Mouse (Mus musculus): ENCODE data around the gene Zhx3. TPM values are rescaled to one million over a fixed set of nuclear protein-coding genes. Genes with fewer than 3 reads are reported as not detected.
A peak's percentile ranks its signal among the peaks of the same experiment; 100 is the strongest.

Zhx3 gene
- polyA plus RNA-seq, 1 experiment = 19.8 TPM

DNA sequence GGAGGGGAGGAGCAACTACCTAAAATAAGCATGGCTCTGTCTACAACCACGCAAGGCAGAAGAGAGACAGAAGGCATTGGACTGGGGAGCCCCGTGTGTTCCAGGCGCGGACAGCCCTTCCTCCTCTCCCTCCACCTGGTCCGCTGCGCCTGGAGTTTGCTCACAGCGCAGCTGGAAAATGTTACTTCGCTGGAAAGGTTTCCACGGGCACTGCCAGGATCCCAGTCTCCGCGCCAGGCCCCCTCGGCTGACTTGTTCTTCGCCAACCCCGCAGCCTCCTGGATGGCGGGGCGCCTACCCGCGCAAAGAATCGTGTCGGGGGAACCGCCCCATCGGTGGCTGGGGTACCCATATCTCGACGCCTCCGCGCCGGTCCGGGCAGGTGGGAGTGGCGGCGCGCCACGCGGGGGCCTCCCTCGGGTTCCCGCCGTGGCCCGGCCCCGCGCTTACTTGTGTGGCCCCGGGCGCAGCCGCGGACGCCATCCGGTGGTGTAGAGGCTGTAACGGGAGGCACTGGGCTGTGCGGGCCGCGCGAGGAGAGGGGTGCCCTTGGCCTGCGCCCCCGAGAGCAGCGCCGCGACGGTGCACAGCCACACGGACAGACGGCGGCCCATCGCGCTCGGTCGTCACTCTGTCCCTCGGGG lies 38.9 kb upstream of the Zhx3 start:
- no peak for TF ChIP-seq CTCF (IDR thresholded peaks at IDR 0.05; ENCODE audit: extremely low read depth, insufficient read depth, low read length)
- no peak for TF ChIP-seq POLR2A (IDR thresholded peaks at IDR 0.05; ENCODE audit: extremely low read depth, insufficient read depth, low read length)
- Histone ChIP-seq H3K4me1 (ENCODE audit: control insufficient read depth, insufficient read depth, low read length) (no peaks in the 10 kb centered on the region), H3K27ac (ENCODE audit: insufficient read depth, low read length) (no peak overlapping the region), H3K4me3 (ENCODE audit: insufficient read depth, low read length) (no peak overlapping the region)

DNA sequence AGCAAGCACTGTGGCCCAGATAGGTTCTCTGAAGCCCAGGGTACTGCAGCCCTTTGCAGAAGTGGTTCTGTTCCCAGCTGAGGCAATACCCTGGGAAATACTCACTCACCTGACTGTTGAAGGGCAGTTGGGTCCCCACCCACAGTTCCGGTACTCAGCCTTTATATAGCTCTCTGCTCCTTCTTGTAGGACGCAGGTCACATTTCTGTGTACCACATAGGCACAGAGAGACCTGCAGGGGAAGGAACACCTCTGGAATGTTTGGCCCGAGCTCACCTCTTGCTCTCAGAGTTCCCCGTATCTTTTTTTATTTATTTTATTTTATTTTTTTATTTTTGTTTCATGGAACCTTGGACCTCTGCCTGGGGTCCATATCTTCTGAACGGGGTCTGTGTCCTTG lies 37.8 kb upstream of the Zhx3 start:
- Histone ChIP-seq H3K4me1 (ENCODE audit: control insufficient read depth, insufficient read depth, low read length) (no peaks in the 10 kb centered on the region), H3K27ac (ENCODE audit: insufficient read depth, low read length) (no peak overlapping the region), H3K4me3 (ENCODE audit: insufficient read depth, low read length) (no peak overlapping the region)
- no peak for TF ChIP-seq CTCF (IDR thresholded peaks at IDR 0.05; ENCODE audit: extremely low read depth, insufficient read depth, low read length)
- no peak for TF ChIP-seq POLR2A (IDR thresholded peaks at IDR 0.05; ENCODE audit: extremely low read depth, insufficient read depth, low read length)

DNA sequence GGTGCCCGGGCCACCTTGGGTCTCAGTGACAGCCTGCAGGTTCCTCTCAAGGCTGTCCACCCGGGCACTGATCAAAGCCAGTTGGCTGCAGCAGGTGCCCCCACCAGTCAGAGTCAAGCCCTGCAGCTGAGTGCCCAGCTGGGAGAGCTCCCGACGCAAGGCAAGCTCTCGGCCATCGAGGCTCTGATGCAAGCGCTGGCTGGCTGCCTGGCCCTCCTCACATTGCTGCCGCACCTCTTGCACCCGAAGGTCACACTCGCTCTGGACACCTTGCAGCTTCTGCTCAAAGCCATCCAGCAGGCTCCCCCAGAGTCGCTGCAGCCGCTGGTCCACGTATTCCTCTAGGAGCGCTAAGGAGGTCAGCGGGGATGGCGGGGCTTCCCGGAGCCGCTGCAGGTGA lies 35.8 kb upstream of the Zhx3 start:
- Histone ChIP-seq H3K4me1 (ENCODE audit: control insufficient read depth, insufficient read depth, low read length) (no peaks in the 10 kb centered on the region), H3K27ac (ENCODE audit: insufficient read depth, low read length) (no peak overlapping the region), H3K4me3 (ENCODE audit: insufficient read depth, low read length) (no peak overlapping the region)
- TF ChIP-seq CTCF (IDR thresholded peaks at IDR 0.05; ENCODE audit: extremely low read depth, insufficient read depth, low read length) (no peak), POLR2A (IDR thresholded peaks at IDR 0.05; ENCODE audit: extremely low read depth, insufficient read depth, low read length) (no peak)

DNA sequence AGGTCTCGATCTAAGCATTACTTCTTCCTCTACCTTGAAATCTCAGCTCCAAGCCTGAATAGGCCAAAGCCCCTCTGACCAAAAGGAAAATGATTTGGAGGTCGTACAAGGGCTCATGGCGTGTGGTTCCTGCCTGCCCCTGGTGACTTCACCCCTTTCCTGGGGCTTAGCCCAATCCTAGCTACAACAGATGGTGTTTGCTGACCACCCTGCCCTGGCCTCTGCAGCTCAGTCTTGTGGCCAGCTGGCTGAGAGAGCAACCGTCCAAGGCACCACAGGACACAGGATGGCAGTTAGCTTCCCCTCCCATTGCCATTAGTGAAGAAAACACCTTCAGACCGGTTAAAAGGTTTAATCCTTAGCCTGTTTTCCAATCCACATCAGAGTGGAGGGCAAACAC lies 33.3 kb upstream of the Zhx3 start:
- no peak overlapping the region for H3K4me3 ChIP-seq (ENCODE audit: insufficient read depth, low read length)
- no peaks in the 10 kb centered on the region for H3K4me1 ChIP-seq (ENCODE audit: control insufficient read depth, insufficient read depth, low read length)
- TF ChIP-seq POLR2A (IDR thresholded peaks at IDR 0.05; ENCODE audit: extremely low read depth, insufficient read depth, low read length) (no peak), CTCF (IDR thresholded peaks at IDR 0.05; ENCODE audit: extremely low read depth, insufficient read depth, low read length) (no peak)
- no peak overlapping the region for H3K27ac ChIP-seq (ENCODE audit: insufficient read depth, low read length)

DNA sequence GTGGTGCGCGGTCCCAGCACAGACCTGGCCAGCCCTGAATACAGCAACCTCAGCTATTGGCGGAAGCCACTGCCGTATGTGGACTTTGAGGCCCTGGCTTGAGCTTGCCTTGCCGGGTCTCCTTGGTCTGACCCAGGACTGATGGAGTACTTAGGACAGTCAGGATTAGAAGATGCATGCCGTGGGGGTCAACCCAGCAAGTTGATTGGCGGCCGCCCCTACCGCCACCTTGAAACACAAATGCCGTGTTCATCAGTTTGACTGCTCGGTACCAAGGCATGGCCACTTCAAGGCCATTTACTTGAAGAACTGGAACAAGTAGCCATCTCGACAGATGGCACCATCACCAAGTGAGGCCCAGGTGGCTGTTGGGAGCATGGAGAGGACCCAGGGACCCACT lies 32.5 kb upstream of the Zhx3 start:
- Histone ChIP-seq H3K4me1 (ENCODE audit: control insufficient read depth, insufficient read depth, low read length) (no peaks in the 10 kb centered on the region), H3K4me3 (ENCODE audit: insufficient read depth, low read length) (no peak overlapping the region), H3K27ac (ENCODE audit: insufficient read depth, low read length) (no peak overlapping the region)
- TF ChIP-seq POLR2A (IDR thresholded peaks at IDR 0.05; ENCODE audit: extremely low read depth, insufficient read depth, low read length) (no peak), CTCF (IDR thresholded peaks at IDR 0.05; ENCODE audit: extremely low read depth, insufficient read depth, low read length) (no peak)

DNA sequence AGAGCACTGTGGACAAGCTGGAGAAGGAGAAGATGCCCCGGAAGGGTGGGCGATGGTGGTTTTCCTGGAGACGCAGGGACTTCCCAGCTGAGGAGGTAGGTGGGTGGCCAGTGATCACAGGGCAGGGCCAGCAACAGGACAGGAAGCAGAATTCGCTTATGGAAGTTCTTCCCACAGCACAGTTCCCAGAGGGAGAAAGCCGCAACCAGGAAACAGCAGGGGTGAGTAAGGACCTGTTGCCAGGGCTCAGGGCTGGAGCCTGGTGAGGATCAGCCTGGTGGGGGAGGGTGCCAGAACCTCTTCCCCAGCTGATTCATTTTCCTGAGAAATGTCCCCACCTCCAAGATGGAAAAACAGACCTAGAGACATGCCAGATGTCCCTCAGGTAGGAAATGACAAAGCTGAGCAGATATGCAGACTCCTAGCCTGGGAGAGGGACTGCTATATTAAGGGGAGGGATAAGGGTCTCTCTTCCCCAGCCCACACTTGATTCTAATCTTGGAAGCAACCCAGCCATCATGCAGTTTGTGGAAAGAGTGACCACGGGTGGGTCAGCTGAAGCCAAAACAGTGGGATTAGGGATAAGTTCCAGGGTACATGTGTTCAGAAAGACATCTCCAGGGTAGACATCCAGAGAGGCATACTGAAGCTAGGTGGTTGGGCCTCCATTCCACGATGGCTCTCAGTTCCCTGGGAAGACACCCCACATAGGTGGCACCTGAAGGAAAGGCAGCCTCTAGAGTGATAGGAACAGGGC lies 29.0 kb upstream of the Zhx3 start:
- H3K4me1 ChIP-seq (ENCODE audit: control insufficient read depth, insufficient read depth, low read length) = no peaks in the 10 kb centered on the region
- no peak overlapping the region for H3K27ac ChIP-seq (ENCODE audit: insufficient read depth, low read length)
- no peak overlapping the region for H3K4me3 ChIP-seq (ENCODE audit: insufficient read depth, low read length)
- TF ChIP-seq CTCF (IDR thresholded peaks at IDR 0.05; ENCODE audit: extremely low read depth, insufficient read depth, low read length) = no peak
- TF ChIP-seq POLR2A (IDR thresholded peaks at IDR 0.05; ENCODE audit: extremely low read depth, insufficient read depth, low read length) = no peak

DNA sequence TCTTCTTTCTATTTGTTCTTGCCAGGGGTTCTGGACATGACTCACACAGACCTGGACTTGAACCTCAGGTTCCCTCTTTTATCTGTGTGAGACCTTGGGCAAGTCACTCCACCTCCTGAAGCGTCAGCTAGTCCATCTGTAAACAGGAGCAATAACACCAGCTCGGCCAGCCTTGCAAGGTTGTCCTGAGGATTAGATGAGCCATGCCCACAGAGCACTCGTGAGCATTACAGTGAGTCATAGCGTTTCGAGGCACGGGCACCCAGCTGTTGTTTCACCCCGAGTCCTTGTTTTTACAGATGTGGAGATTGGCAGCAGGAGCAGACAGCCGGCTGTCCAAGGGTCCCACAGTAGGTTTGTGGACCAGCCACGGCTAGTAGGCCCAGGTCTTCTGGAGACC lies 18.9 kb upstream of the Zhx3 start:
- no peaks in the 10 kb centered on the region for H3K4me1 ChIP-seq (ENCODE audit: control insufficient read depth, insufficient read depth, low read length)
- TF ChIP-seq CTCF (IDR thresholded peaks at IDR 0.05; ENCODE audit: extremely low read depth, insufficient read depth, low read length) (no peak), POLR2A (IDR thresholded peaks at IDR 0.05; ENCODE audit: extremely low read depth, insufficient read depth, low read length) (no peak)
- no peak overlapping the region for H3K27ac ChIP-seq (ENCODE audit: insufficient read depth, low read length)
- no peak overlapping the region for H3K4me3 ChIP-seq (ENCODE audit: insufficient read depth, low read length)

DNA sequence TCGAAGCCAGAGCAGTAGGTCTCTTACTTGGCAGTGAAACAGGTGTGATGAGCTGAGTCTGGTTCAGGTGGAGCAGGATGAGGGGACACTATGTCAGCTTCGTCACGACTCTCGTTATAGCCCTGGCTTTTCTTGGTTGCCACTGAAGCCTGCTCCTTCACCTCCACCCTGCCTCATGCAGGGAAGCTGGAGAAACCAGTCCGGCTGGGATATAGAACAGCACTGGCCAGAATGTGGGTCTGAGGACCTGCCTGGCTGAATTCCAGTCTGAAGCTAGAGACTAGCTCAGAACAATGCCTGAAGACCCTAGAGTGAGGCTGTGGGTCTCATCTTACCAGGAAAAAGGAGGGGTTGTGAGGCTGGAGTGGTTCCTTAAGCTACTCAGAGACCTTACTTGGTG lies 18.2 kb upstream of the Zhx3 start:
- H3K4me3 ChIP-seq (ENCODE audit: insufficient read depth, low read length) = no peak overlapping the region
- TF ChIP-seq POLR2A (IDR thresholded peaks at IDR 0.05; ENCODE audit: extremely low read depth, insufficient read depth, low read length) = no peak
- H3K4me1 ChIP-seq (ENCODE audit: control insufficient read depth, insufficient read depth, low read length) = no peaks in the 10 kb centered on the region
- no peak overlapping the region for H3K27ac ChIP-seq (ENCODE audit: insufficient read depth, low read length)

DNA sequence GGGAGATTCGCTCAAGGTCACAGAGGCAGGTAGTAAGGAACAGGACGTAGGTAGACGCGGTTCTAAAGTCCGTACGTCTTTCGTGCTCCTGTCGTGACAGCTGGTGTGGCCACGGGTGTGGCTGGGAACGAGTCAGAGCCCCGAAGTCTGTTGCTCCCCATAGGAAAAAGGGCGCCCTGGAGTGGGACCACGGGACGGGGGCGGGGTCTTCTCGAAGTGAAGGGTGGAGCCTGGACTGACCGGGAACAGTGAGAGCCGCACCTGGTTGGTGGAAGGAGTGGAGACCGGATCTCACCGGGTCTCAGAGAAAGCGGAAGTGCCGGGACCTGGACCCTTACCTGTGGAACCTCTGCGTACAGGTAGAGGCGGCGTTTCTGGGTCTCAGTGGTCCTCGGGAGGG lies 15.1 kb upstream of the Zhx3 start:
- Histone ChIP-seq H3K4me3 (ENCODE audit: insufficient read depth, low read length) (peak overlapping the region; percentile 2), H3K4me1 (ENCODE audit: control insufficient read depth, insufficient read depth, low read length) (no peaks in the 10 kb centered on the region), H3K27ac (ENCODE audit: insufficient read depth, low read length) (no peak overlapping the region)
- TF ChIP-seq CTCF (IDR thresholded peaks at IDR 0.05; ENCODE audit: extremely low read depth, insufficient read depth, low read length) (no peak), POLR2A (IDR thresholded peaks at IDR 0.05; ENCODE audit: extremely low read depth, insufficient read depth, low read length) (no peak)

DNA sequence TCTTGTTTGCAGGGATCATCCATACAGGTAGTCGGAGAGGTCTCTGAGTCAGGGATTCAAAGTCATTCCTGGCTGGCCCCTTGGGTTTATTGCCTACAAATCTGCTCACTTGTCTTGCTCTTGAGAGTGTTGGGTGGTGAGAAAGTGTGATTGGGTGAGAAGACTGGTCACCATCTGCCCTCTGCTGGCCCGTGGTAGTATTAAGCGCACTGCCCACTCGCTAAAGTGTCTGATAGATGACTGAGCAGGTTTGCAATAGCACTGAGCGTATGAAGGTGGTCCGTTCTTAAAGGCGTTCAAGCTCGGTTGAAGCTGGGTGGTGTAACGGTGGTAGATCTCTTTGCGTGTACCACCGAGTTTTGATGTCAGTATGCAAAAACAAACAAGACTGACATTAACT lies 14.5 kb upstream of the Zhx3 start:
- no peaks in the 10 kb centered on the region for H3K4me1 ChIP-seq (ENCODE audit: control insufficient read depth, insufficient read depth, low read length)
- H3K4me3 ChIP-seq (ENCODE audit: insufficient read depth, low read length) = peak overlapping the region; percentile 2; the same call in 1 of the 2 replicates
- TF ChIP-seq CTCF (IDR thresholded peaks at IDR 0.05; ENCODE audit: extremely low read depth, insufficient read depth, low read length) (peak; percentile 98), POLR2A (IDR thresholded peaks at IDR 0.05; ENCODE audit: extremely low read depth, insufficient read depth, low read length) (no peak)
- H3K27ac ChIP-seq (ENCODE audit: insufficient read depth, low read length) = no peak overlapping the region
